Mouse (Mus musculus): ENCODE data around the gene Trappc6a. TPM values are rescaled to one million over a fixed set of nuclear protein-coding genes. Genes with fewer than 3 reads are reported as not detected.

Trappc6a gene
- polyA plus RNA-seq (2017; shearing (Covaris generic)) = 58.6 TPM

DNA sequence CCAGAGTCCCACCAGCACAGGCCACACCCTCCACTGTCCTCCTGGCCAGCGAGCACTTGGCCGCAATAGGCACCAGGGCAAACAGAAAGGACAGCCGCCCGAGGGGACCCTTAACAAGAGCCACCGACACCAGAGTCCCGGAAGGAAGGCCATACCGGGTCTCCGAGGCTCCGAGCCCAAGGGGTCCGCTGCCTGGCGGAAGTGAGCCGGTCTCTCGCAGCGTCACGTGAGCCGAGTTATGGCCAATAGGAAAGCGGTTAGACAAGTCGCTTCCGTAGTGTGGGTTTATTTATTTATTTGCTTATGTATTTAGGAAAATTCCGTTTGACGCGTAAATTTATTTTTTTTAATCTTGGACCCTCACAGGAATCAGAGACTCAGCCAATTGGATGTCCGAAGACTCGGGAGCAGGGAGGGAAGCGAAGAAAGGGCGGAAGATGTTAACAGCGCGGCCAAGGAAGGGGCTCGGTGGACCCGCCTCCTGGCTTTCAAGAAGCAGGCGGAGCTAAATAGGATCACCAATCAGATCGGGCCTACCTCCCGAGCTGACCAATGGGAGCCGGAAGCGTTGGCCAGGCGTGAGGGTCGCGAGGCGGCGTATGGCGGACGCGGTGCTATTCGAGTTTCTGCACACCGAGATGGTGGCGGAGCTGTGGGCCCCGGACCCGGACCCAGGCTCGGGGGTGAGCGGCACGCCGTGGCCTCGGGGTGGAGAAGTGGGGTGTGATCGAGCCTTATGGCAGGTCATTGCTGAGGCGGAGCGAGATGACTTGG, at the start of gene Trappc6a, which contains the start of gene Bloc1s3:
Gene Trappc6a (plus strand): TSS at position 246 of the 774 bp plus-strand sequence.
Gene Bloc1s3 (minus strand): TSS at position 218 of the 774 bp plus-strand sequence.

DNA sequence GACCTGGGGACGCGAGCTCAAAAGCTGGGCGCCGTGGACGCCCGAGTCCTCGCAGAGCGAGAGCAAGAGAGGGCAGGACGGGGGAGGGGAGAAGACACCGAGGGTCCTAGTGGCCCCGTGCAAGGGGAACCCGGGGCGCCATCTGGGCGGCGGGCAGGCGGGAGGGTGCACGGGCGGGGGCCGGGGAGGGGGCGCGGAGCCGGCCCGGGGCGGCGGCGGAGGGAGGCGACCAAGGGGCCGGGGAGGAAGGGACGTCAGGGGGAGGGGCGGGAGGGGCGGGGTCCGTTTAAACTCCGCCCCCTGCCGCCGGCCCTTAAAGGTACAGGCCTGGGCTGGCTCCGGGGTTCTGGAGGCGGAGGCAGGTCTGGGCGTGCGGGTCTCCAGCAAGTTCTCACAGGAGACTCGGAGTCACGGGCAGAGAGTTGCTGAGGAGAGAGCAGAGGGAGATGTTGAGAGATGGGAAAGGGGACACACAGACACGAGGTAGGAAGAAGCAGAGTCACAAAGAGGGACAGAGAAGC, 49.5 kb upstream of the Trappc6a start, which contains the start of gene Mark4:
Gene Mark4 (minus strand): TSS at position 231 of the 521 bp plus-strand sequence.

DNA sequence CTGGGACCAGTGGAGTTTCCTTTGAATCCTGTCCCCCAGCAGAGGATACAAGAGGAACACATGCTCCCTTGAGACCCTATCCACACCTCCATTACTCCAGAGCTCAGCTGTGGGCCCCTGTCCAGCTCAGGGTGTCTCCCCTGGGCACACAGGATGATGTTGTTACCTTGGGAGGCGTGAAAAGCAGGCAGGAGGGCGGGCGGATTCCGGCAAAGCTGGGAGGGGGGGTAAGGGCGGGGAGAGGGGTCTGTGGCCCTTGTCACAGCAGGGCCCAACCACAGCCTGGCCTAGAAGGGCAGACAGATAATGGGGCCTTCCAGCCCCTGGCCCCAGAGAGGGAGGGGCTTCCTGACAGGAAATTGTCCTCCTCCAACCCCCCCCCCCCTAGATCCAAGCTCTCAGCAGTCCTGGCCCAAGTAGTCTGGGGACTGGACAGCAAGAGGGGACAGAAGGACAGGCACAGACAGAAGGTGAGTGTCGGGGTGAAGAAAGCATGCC, 45.3 kb upstream of the Trappc6a start, which contains the start of gene Exoc3l2:
Gene Exoc3l2 (plus strand): TSS at position 448 of the 498 bp plus-strand sequence.

DNA sequence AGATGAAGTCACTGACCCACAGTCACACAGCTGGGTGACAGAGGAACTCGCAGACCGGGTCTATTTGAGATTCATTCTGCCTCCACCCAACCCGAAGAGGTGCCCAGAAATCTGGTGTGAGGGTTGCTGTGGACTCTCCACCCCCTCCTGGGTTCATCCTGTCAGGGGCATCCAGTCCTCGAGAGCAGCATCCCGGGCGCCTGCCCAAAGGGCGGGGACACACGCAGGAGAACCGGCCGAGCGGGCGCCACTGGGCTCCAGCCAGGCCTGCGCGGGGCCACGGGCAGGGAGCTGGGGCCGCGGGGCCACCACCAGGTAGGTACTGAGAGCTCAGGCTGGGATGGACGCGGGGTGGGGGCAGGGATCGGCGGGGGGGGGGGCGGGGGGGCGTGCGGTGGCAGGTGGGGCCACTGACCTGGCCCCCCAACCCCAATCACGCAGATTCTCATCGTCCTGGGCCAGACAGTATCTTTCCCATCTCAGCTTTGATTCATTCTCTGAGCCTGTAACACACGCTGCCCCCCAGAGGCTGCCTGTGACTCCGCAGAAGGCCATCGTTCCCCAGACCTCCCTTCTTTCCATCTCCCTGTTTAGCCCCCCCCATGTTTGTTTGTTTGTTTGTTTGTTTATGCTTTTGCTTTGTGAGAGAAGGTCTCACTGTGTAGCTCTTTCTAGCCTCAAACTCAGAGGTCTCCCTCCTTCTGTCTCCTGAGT, 9.6 kb downstream of the Trappc6a start, which contains the start of gene Nkpd1:
Gene Nkpd1 (plus strand): TSS at position 187 of the 714 bp plus-strand sequence.

DNA sequence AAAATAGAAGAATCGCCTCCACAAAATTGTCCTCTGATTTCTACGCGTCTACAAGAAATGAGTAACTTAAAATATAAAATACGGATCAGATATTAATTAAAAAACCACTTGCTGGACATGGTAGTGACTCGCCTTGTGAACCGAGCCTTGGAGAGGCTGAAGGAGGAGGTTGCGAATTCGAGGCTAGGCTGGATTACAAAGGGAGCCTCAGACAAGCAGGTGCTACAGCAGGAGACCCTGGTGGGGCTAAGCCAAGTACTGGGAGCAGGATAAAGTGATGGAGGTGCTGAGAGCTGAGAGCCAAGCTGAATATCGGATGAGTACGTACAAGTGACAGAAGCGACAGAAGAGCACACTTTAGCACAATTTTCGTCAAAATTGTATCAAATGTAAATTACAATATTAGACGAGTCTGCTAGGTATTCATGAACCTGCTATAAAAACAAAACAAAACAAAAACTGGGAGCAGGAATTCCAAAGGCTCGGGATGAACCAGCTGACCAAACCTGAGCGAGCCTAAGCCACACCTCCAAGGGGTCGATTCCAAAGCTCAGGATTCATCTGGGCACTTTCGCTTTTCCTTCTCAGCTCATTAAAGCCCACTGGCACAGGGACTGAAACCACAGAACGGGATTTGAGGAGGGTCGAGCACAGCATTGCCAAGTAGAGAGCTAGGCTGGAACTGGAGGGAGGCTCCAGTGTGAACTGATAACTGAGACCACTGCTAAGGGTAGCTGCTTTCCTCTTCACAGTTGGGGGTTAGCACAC, 54.6 kb downstream of the Trappc6a start, which contains the start of gene Ppp1r37:
Gene Ppp1r37 (minus strand): TSS at position 434 of the 768 bp plus-strand sequence.

Other genes with a start within 250 kb of the Trappc6a start
- gene Vasp, start 236.6 kb upstream of the Trappc6a start, polyA plus RNA-seq (2017; shearing (Covaris generic)) = 193 TPM
- gene Ppm1n, start 228.3 kb upstream of the Trappc6a start, polyA plus RNA-seq (2017; shearing (Covaris generic)) = not detected
- not detected for gene Rtn2, start 225.8 kb upstream of the Trappc6a start, polyA plus RNA-seq (2017; shearing (Covaris generic))
- gene Fosb, start 198.3 kb upstream of the Trappc6a start, polyA plus RNA-seq (2017; shearing (Covaris generic)) = 7.9 TPM
- 67.3 TPM for gene Ercc1, start 163.6 kb upstream of the Trappc6a start, polyA plus RNA-seq (2017; shearing (Covaris generic))
- 9.8 TPM for gene Cd3eap, start 148.9 kb upstream of the Trappc6a start, polyA plus RNA-seq (2017; shearing (Covaris generic))
- gene Ppp1r13l, start 148.6 kb upstream of the Trappc6a start, polyA plus RNA-seq (2017; shearing (Covaris generic)) = 0.25 TPM
- gene Ercc2, start 126.4 kb upstream of the Trappc6a start, polyA plus RNA-seq (2017; shearing (Covaris generic)) = 9.8 TPM
- gene Klc3, start 104.3 kb upstream of the Trappc6a start, polyA plus RNA-seq (2017; shearing (Covaris generic)) = 11.8 TPM
- gene Ckm, start 103.6 kb upstream of the Trappc6a start, polyA plus RNA-seq (2017; shearing (Covaris generic)) = not detected
- gene Mark4, start 49.6 kb upstream of the Trappc6a start, polyA plus RNA-seq (2017; shearing (Covaris generic)) = 8.7 TPM
- not detected for gene Exoc3l2, start 45.1 kb upstream of the Trappc6a start, polyA plus RNA-seq (2017; shearing (Covaris generic))
- gene Bloc1s3, start within 50 bp of the Trappc6a start, polyA plus RNA-seq (2017; shearing (Covaris generic)) = 3.8 TPM
- not detected for gene Nkpd1, start 9.4 kb downstream of the Trappc6a start, polyA plus RNA-seq (2017; shearing (Covaris generic))
- gene Ppp1r37, start 54.7 kb downstream of the Trappc6a start, polyA plus RNA-seq (2017; shearing (Covaris generic)) = 26.1 TPM
- not detected for gene Zfp296, start 68.9 kb downstream of the Trappc6a start, polyA plus RNA-seq (2017; shearing (Covaris generic))
- 80.0 TPM for gene Gemin7, start 69.2 kb downstream of the Trappc6a start, polyA plus RNA-seq (2017; shearing (Covaris generic))
- 71.6 TPM for gene Clasrp, start 96.1 kb downstream of the Trappc6a start, polyA plus RNA-seq (2017; shearing (Covaris generic))
- gene Relb, start 121.0 kb downstream of the Trappc6a start, polyA plus RNA-seq (2017; shearing (Covaris generic)) = 102 TPM
- 129 TPM for gene Clptm1, start 156.6 kb downstream of the Trappc6a start, polyA plus RNA-seq (2017; shearing (Covaris generic))
- not detected for gene Apoc2, start 169.5 kb downstream of the Trappc6a start, polyA plus RNA-seq (2017; shearing (Covaris generic))
- gene Gm44805, start 173.0 kb downstream of the Trappc6a start, polyA plus RNA-seq (2017; shearing (Covaris generic)) = not detected
- gene Apoc4, start 173.1 kb downstream of the Trappc6a start, polyA plus RNA-seq (2017; shearing (Covaris generic)) = not detected
- gene Apoc1, start 184.3 kb downstream of the Trappc6a start, polyA plus RNA-seq (2017; shearing (Covaris generic)) = not detected
- 6.1 TPM for gene Apoe, start 190.8 kb downstream of the Trappc6a start, polyA plus RNA-seq (2017; shearing (Covaris generic))
- gene Tomm40, start 207.0 kb downstream of the Trappc6a start, polyA plus RNA-seq (2017; shearing (Covaris generic)) = 78.5 TPM
- not detected for gene Nectin2, start 242.1 kb downstream of the Trappc6a start, polyA plus RNA-seq (2017; shearing (Covaris generic))